Mouse (Mus musculus): ENCODE results near the gene Gsc2. TPM values are rescaled to one million over a fixed set of nuclear protein-coding genes. Genes with fewer than 3 reads are reported as not detected.

Gsc2 gene
- total and polyA plus RNA-seq, 3 experiments: not detected

GRCm38 (mm10) chr16:17891567-17891959 lies 23.3 kb downstream of the Gsc2 start, which contains the start of gene Gm20518 (continued):
- TF ChIP-seq POLR2AphosphoS2 (IDR thresholded peaks at IDR 0.05; ENCODE audit: low read length) (peak; percentile 75), GATA1 (IDR thresholded peaks at IDR 0.05; ENCODE audit: low read depth, low read length) (no peak), ZMIZ1 (IDR thresholded peaks at IDR 0.05; ENCODE audit: low read depth, low read length) (no peak), SMC3 (IDR thresholded peaks at IDR 0.05; ENCODE audit: low read depth, low read length) (no peak), ETS1 (IDR thresholded peaks at IDR 0.05; ENCODE audit: low read depth, low read length) (no peak), EP300 (IDR thresholded peaks at IDR 0.05; ENCODE audit: low read depth in 1 of 2, low read length in 2 of 2) (no peak), POLR2AphosphoS5 (IDR thresholded peaks at IDR 0.05; ENCODE audit: borderline replicate concordance, low read depth, low read length) (no peak), E2F4 (IDR thresholded peaks at IDR 0.05; ENCODE audit: borderline replicate concordance, low read depth, low read length) (no peak), RAD21 (IDR thresholded peaks at IDR 0.05; ENCODE audit: low read depth, low read length) (no peak), TBP (IDR thresholded peaks at IDR 0.05; ENCODE audit: low read depth, low read length) (no peak), MAFK (IDR thresholded peaks at IDR 0.05; ENCODE audit: borderline replicate concordance, low read depth, low read length) (no peak), MAZ (IDR thresholded peaks at IDR 0.05; ENCODE audit: low read depth, low read length) (no peak), ELF1 (IDR thresholded peaks at IDR 0.05; ENCODE audit: low read depth, low read length) (no peak), MAX (IDR thresholded peaks at IDR 0.05; ENCODE audit: low read length) (no peak), KAT2A (conservative IDR thresholded peaks at IDR 0.05; ENCODE audit: low read depth, low read length) (no peak), JUND (IDR thresholded peaks at IDR 0.05; ENCODE audit: low read depth, low read length) (no peak), USF1 (IDR thresholded peaks at IDR 0.05; ENCODE audit: low read depth, low read length) (no peak), MYC (IDR thresholded peaks at IDR 0.05; ENCODE audit: low read depth, low read length) (no peak)

GRCm38 (mm10) chr16:17890917-17891566 lies 23.8 kb downstream of the Gsc2 start:
- peak overlapping the region; percentile 98 for H3K9ac ChIP-seq (ENCODE audit: control insufficient read depth, low read depth, low read length, poor library complexity, severe bottlenecking)
- H3K9me3 ChIP-seq (replicated peaks; ENCODE audit: insufficient read depth, low read length): no peaks in the 10 kb centered on the region
- DNase-seq (ENCODE audit: low read depth, low spot score): peak; percentile 65
- no peaks in the 10 kb centered on the region for H3K27me3 ChIP-seq (ENCODE audit: control insufficient read depth in 1 of 2, insufficient read depth in 2 of 2, low read length in 2 of 2)
- TF ChIP-seq TBP (IDR thresholded peaks at IDR 0.05; ENCODE audit: low read depth, low read length) (0 out of 2 replicates have a peak, but pooled peaks have one; percentile 22), TCF12 (IDR thresholded peaks at IDR 0.05; ENCODE audit: low read depth, low read length) (peak; percentile 44; the same call in 1 of the 2 replicates), TAL1 (IDR thresholded peaks at IDR 0.05; ENCODE audit: low read length) (peak; percentile 55), UBTF (IDR thresholded peaks at IDR 0.05; ENCODE audit: borderline replicate concordance, insufficient read depth, low read depth, low read length) (0 out of 2 replicates have a peak, but pooled peaks have one; percentile 33), MEF2A (IDR thresholded peaks at IDR 0.05; ENCODE audit: extremely low read depth, insufficient replicate concordance, low read depth, low read length, poor library complexity, severe bottlenecking) (no peak), SIN3A (IDR thresholded peaks at IDR 0.05; ENCODE audit: low read length) (peak; percentile 55)
- peaks cover 0 to 15% of the 10 kb centered on the region in 2 experiments; a peak in 3 of 4 replicates for H3K36me3 ChIP-seq (ENCODE audit: control insufficient read depth in 1 of 2, insufficient read depth in 2 of 2, low read length in 2 of 2)
- H3K4me1 ChIP-seq (ENCODE audit: control insufficient read depth in 1 of 2, insufficient read depth in 2 of 2, low read length in 2 of 2): peaks cover 6 to 18% of the 10 kb centered on the region in 2 experiments
- peak overlapping the region; percentile 97 to 100 for H3K4me3 ChIP-seq (ENCODE audit: control insufficient read depth in 1 of 2, insufficient read depth in 1 of 2, low read depth in 2 of 2, low read length in 2 of 2)
- peaks cover 24% of the 10 kb centered on the region for H3K79me2 ChIP-seq (ENCODE audit: control insufficient read depth, insufficient read depth, low read length, poor library complexity)
- H3K27ac ChIP-seq (ENCODE audit: control insufficient read depth, low read depth, low read length): peak overlapping the region; percentile 59

Measured in MEL (cell line).